Mouse (Mus musculus) liver, embryonic 14.5 days (tissue): ENCODE data around the gene Tlk2.

ENCODE experiments used
- CTCF ChIP-seq: IDR thresholded peaks from 2 replicates; pipeline ENCODE4 v1.5.1; 2016; ENCODE audit warnings: antibody characterized with exemption, low read depth, control low read depth
- EP300 ChIP-seq: IDR thresholded peaks from 2 replicates; pipeline ENCODE4 v1.6.1; 2016; ENCODE audit warnings: antibody characterized with exemption, low read depth

- TF ChIP-seq CTCF (no peak), EP300 (no peak)
These were observed 55.9 kb downstream of the Tlk2 start for GRCm38 (mm10) chr11:105234501-105234900.
